Mouse (Mus musculus): ENCODE data around the gene Dusp23.

Dusp23 gene

GRCm38 (mm10) chr1:172632451-172633326, at the start of gene Dusp23:
Gene Dusp23 (minus strand): TSS chr1:172632962.
- DNase-seq (ENCODE audit: low spot score in 2 of 2): peak; percentile 98

- DNase-seq (ENCODE audit: low spot score in 2 of 2): no peak
These were observed 48.0 kb upstream of the Dusp23 start for GRCm38 (mm10) chr1:172680742-172681141.

GRCm38 (mm10) chr1:172670716-172671115, 38.0 kb upstream of the Dusp23 start:
- DNase-seq (ENCODE audit: low spot score in 2 of 2): no peak

- no peak for DNase-seq (ENCODE audit: low spot score in 2 of 2)
These were observed 34.8 kb upstream of the Dusp23 start for GRCm38 (mm10) chr1:172667597-172667996.

GRCm38 (mm10) chr1:172665457-172665856, 32.7 kb upstream of the Dusp23 start:
- no peak for DNase-seq (ENCODE audit: low spot score in 2 of 2)

GRCm38 (mm10) chr1:172659688-172660087, 26.9 kb upstream of the Dusp23 start:
- DNase-seq (ENCODE audit: low spot score in 2 of 2): no peak

GRCm38 (mm10) chr1:172657266-172657665, 24.5 kb upstream of the Dusp23 start:
- no peak for DNase-seq (ENCODE audit: low spot score in 2 of 2)

GRCm38 (mm10) chr1:172653900-172654299, 21.1 kb upstream of the Dusp23 start:
- DNase-seq (ENCODE audit: low spot score in 2 of 2): no peak

GRCm38 (mm10) chr1:172652040-172652662, 19.4 kb upstream of the Dusp23 start:
- DNase-seq (ENCODE audit: low spot score in 2 of 2): no peak

GRCm38 (mm10) chr1:172651288-172651987, 18.7 kb upstream of the Dusp23 start:
- no peak for DNase-seq (ENCODE audit: low spot score in 2 of 2)

- no peak for DNase-seq (ENCODE audit: low spot score in 2 of 2)
These were observed 17.9 kb upstream of the Dusp23 start for GRCm38 (mm10) chr1:172650519-172651287.

- DNase-seq (ENCODE audit: low spot score in 2 of 2): no peak
These were observed 16.6 kb upstream of the Dusp23 start for GRCm38 (mm10) chr1:172649396-172649795.

GRCm38 (mm10) chr1:172647236-172647635, 14.5 kb upstream of the Dusp23 start:
- no peak for DNase-seq (ENCODE audit: low spot score in 2 of 2)

- no peak for DNase-seq (ENCODE audit: low spot score in 2 of 2)
These were observed 6.0 kb upstream of the Dusp23 start for GRCm38 (mm10) chr1:172638781-172639180.

GRCm38 (mm10) chr1:172637801-172638200, 5.0 kb upstream of the Dusp23 start:
- DNase-seq (ENCODE audit: low spot score in 2 of 2): no peak

GRCm38 (mm10) chr1:172636266-172636665, 3.5 kb upstream of the Dusp23 start:
- DNase-seq (ENCODE audit: low spot score in 2 of 2): no peak

- DNase-seq (ENCODE audit: low spot score in 2 of 2): peak in 1 of 2 experiments; percentile 9
These were observed 2.5 kb upstream of the Dusp23 start for GRCm38 (mm10) chr1:172635258-172635657.

GRCm38 (mm10) chr1:172634136-172634535, 1.4 kb upstream of the Dusp23 start:
- DNase-seq (ENCODE audit: low spot score in 2 of 2): no peak

GRCm38 (mm10) chr1:172631721-172632120, 1.0 kb downstream of the Dusp23 start:
- no peak for DNase-seq (ENCODE audit: low spot score in 2 of 2)

GRCm38 (mm10) chr1:172629831-172630230, 2.9 kb downstream of the Dusp23 start:
- no peak for DNase-seq (ENCODE audit: low spot score in 2 of 2)

- no peak for DNase-seq (ENCODE audit: low spot score in 2 of 2)
These were observed 6.5 kb downstream of the Dusp23 start for GRCm38 (mm10) chr1:172626306-172626705.

- no peak for DNase-seq (ENCODE audit: low spot score in 2 of 2)
These were observed 8.7 kb downstream of the Dusp23 start for GRCm38 (mm10) chr1:172624081-172624480.

All from heart, adult 9 months (tissue).